Mouse (Mus musculus) forebrain, embryonic 11.5 days (tissue): ENCODE measurements around the gene Lyrm4. TPM values are rescaled to one million over a fixed set of nuclear protein-coding genes. Genes with fewer than 3 reads are reported as not detected.

ENCODE experiments used
- ATAC-seq: fragments of 200-750 bp; cut with Nextera tagmentation; replicated peaks from 2 replicates; pipeline ENCODE4 v1.8.0; 2017; ENCODE audit warnings: moderate TSS enrichment; ENCODE audit not compliant: low FRiP score
- DNase-seq: peaks from one replicate; pipeline ENCODE4 v3.0.0-alpha.2; 2017; ENCODE audit warnings: low spot score
- H3K27ac ChIP-seq: fragments of 300-500 bp; sonication (generic); 2 replicates; pipeline ENCODE4 v1.5.1; 2014; ENCODE audit warnings: low read depth, low read length
- H3K27me3 ChIP-seq: fragments of 300-500 bp; sonication (generic); 2 replicates; pipeline ENCODE4 v1.6.1; 2014; ENCODE audit warnings: mild to moderate bottlenecking, low read length, mixed read lengths; ENCODE audit not compliant: control insufficient read depth, insufficient read depth
- H3K36me3 ChIP-seq: fragments of 300-500 bp; sonication (generic); 2 replicates; pipeline ENCODE4 v1.6.1; 2014; ENCODE audit warnings: mild to moderate bottlenecking, low read length, moderate library complexity, mixed read lengths; ENCODE audit not compliant: control insufficient read depth, insufficient read depth
- H3K4me1 ChIP-seq: fragments of 300-500 bp; sonication (generic); replicated peaks from 2 replicates; pipeline ENCODE4 v1.6.1; 2014; ENCODE audit warnings: low read length, mixed read lengths; ENCODE audit not compliant: control insufficient read depth, insufficient read depth
- H3K4me2 ChIP-seq: fragments of 300-500 bp; sonication (generic); 2 replicates; pipeline ENCODE4 v1.6.1; 2014; ENCODE audit warnings: low read depth, mild to moderate bottlenecking, low read length, moderate library complexity, mixed read lengths; ENCODE audit not compliant: severe bottlenecking
- H3K4me3 ChIP-seq: fragments of 300-500 bp; sonication (generic); 2 replicates; pipeline ENCODE4 v1.5.1; 2014; ENCODE audit warnings: low read depth, low read length
- H3K9ac ChIP-seq: fragments of 300-500 bp; sonication (generic); 2 replicates; pipeline ENCODE4 v1.6.1; 2014; ENCODE audit warnings: low read length
- H3K9me3 ChIP-seq: fragments of 300-500 bp; sonication (generic); 2 replicates; pipeline ENCODE4 v1.6.1; 2016; ENCODE audit warnings: low read length, mixed read lengths; ENCODE audit not compliant: control insufficient read depth
- WGBS: fragments of 180-500 bp; shearing (Covaris S2); extraction: QIAGEN DNeasy Blood & Tissue Kit; methylation state at CpG from one replicate; pipeline ENCODE4 v1.1.7; 2014; 5-methylcytosine and 5-hydroxymethylcytosine counted together
- polyA plus RNA-seq: library from polyadenylated mRNA; unstranded; fragments of >200 nt; fragmentation: Nextera tagmentation; extraction: Ambion mirVana; gene quantifications from 2 replicates; pipeline ENCODE4 v1.2.1, GENCODE M21; 2014

Gene Lyrm4
- polyA plus RNA-seq, 1 experiment from 2014 or later = 25.8 TPM

GRCm38 (mm10) chr13:36031959-36032358 lies 85.4 kb downstream of the Lyrm4 start:
- 82% methylated on average over 9 of the region's 9 CpGs for WGBS
- ATAC-seq (no peak), DNase-seq (no peak)
- Histone ChIP-seq H3K4me3 (no peak overlapping the region), H3K27me3 (no peaks in the 10 kb centered on the region), H3K27ac (no peak overlapping the region), H3K9me3 (no peaks in the 10 kb centered on the region), H3K36me3 (no peaks in the 10 kb centered on the region), H3K4me1 (no peaks in the 10 kb centered on the region), H3K9ac (no peak overlapping the region), H3K4me2 (no peak overlapping the region)

GRCm38 (mm10) chr13:36019309-36020274 lies 97.7 kb downstream of the Lyrm4 start:
- H3K27me3 ChIP-seq = no peaks in the 10 kb centered on the region
- no peaks in the 10 kb centered on the region for H3K9me3 ChIP-seq
- WGBS = 63% methylated on average over 10 of the region's 10 CpGs
- H3K4me1 ChIP-seq = no peaks in the 10 kb centered on the region
- H3K9ac ChIP-seq = no peak overlapping the region; the same call in 1 of the 2 replicates
- DNase-seq (peak; percentile 59), ATAC-seq (0 out of 2 replicates have a peak, but pooled peaks have one; percentile 46)
- no peak overlapping the region for H3K27ac ChIP-seq
- H3K36me3 ChIP-seq = no peaks in the 10 kb centered on the region
- no peak overlapping the region for H3K4me3 ChIP-seq
- no peak overlapping the region for H3K4me2 ChIP-seq

GRCm38 (mm10) chr13:36018017-36018416 lies 99.3 kb downstream of the Lyrm4 start:
- H3K36me3 ChIP-seq = no peaks in the 10 kb centered on the region
- H3K4me3 ChIP-seq = no peak overlapping the region
- DNase-seq = no peak
- 93% methylated on average over 2 of the region's 2 CpGs for WGBS
- H3K4me2 ChIP-seq = no peak overlapping the region
- no peaks in the 10 kb centered on the region for H3K4me1 ChIP-seq
- no peaks in the 10 kb centered on the region for H3K27me3 ChIP-seq
- ATAC-seq = no peak
- no peaks in the 10 kb centered on the region for H3K9me3 ChIP-seq
- H3K27ac ChIP-seq = no peak overlapping the region
- no peak overlapping the region for H3K9ac ChIP-seq

GRCm38 (mm10) chr13:36015636-36016035 lies 101.7 kb downstream of the Lyrm4 start:
- Histone ChIP-seq H3K27ac (no peak overlapping the region), H3K4me1 (no peaks in the 10 kb centered on the region), H3K4me2 (no peak overlapping the region), H3K27me3 (no peaks in the 10 kb centered on the region), H3K9ac (no peak overlapping the region), H3K4me3 (no peak overlapping the region), H3K9me3 (no peaks in the 10 kb centered on the region), H3K36me3 (no peaks in the 10 kb centered on the region)
- no peak for DNase-seq
- whole genome bisulfite sequencing = 73% methylated on average over 3 of the region's 3 CpGs
- no peak for ATAC-seq

GRCm38 (mm10) chr13:36009981-36010380 lies 107.3 kb downstream of the Lyrm4 start:
- H3K9me3 ChIP-seq = no peaks in the 10 kb centered on the region
- no peak overlapping the region for H3K4me2 ChIP-seq
- H3K4me3 ChIP-seq = no peak overlapping the region
- H3K9ac ChIP-seq = no peak overlapping the region
- no peaks in the 10 kb centered on the region for H3K36me3 ChIP-seq
- WGBS = 78% methylated on average over 2 of the region's 2 CpGs
- DNase-seq (no peak), ATAC-seq (no peak)
- no peak overlapping the region for H3K27ac ChIP-seq
- no peaks in the 10 kb centered on the region for H3K27me3 ChIP-seq
- H3K4me1 ChIP-seq = no peaks in the 10 kb centered on the region

GRCm38 (mm10) chr13:36000798-36001197 lies 116.5 kb downstream of the Lyrm4 start:
- H3K27ac ChIP-seq = no peak overlapping the region
- DNase-seq (no peak), ATAC-seq (no peak)
- no peaks in the 10 kb centered on the region for H3K9me3 ChIP-seq
- H3K9ac ChIP-seq = no peak overlapping the region
- 83% methylated on average over 1 of the region's 1 CpGs for WGBS
- no peaks in the 10 kb centered on the region for H3K27me3 ChIP-seq
- H3K4me1 ChIP-seq = no peaks in the 10 kb centered on the region
- no peak overlapping the region for H3K4me3 ChIP-seq
- H3K36me3 ChIP-seq = no peaks in the 10 kb centered on the region
- H3K4me2 ChIP-seq = no peak overlapping the region

GRCm38 (mm10) chr13:35997606-35998005 lies 119.7 kb downstream of the Lyrm4 start:
- no peaks in the 10 kb centered on the region for H3K27me3 ChIP-seq
- DNase-seq (no peak), ATAC-seq (no peak)
- no peaks in the 10 kb centered on the region for H3K36me3 ChIP-seq
- no peak overlapping the region for H3K4me2 ChIP-seq
- no peak overlapping the region for H3K27ac ChIP-seq
- H3K4me1 ChIP-seq = no peaks in the 10 kb centered on the region
- no peaks in the 10 kb centered on the region for H3K9me3 ChIP-seq
- WGBS = 87% methylated on average over 4 of the region's 4 CpGs
- no peak overlapping the region for H3K9ac ChIP-seq
- no peak overlapping the region for H3K4me3 ChIP-seq

- H3K9ac ChIP-seq = no peak overlapping the region
- 47% methylated on average over 2 of the region's 2 CpGs for WGBS
- H3K4me2 ChIP-seq = no peak overlapping the region
- H3K36me3 ChIP-seq = no peaks in the 10 kb centered on the region
- H3K27ac ChIP-seq = no peak overlapping the region
- H3K27me3 ChIP-seq = no peaks in the 10 kb centered on the region
- no peak for DNase-seq
- no peaks in the 10 kb centered on the region for H3K4me1 ChIP-seq
- no peak overlapping the region for H3K4me3 ChIP-seq
- H3K9me3 ChIP-seq = no peaks in the 10 kb centered on the region
- ATAC-seq = no peak
These were observed 121.5 kb downstream of the Lyrm4 start for GRCm38 (mm10) chr13:35995696-35996426.
